Mouse (Mus musculus): Measurements from ENCODE around the gene Sfxn1.

Gene Sfxn1

DNA sequence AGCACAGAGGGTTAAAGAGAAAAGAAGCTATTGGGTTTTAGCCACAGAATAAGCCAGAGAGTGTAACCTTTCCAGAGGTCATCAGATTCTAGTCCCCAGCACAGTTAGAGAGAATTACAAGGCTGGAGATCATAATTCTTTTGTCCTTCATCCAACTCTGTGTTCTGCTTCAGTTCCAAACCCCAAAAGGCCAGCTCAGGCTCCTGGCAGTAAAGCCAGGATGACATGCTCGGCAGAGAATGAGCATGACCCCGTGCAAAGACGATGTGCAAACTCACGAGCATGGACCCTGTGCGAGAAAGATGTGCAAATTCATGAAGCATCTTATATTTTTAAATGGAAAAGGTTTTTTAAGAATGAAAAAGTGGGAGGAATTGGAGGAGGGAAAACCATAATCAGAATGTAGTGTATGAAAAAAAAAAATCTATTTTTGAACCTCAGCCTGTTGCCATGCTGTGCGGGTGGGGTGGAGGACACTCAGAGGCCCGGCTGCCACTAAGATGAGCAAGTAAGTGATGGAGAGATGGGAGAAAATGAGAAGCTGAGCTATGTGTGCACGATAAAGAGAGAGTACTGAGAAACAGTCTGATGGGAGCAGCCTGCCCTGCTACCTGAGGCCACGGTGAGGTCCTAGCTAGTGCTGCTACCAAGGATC is 66.2 kb downstream of the Sfxn1 start:
- WGBS = 45% methylated on average over 9 of the region's 9 CpGs

DNA sequence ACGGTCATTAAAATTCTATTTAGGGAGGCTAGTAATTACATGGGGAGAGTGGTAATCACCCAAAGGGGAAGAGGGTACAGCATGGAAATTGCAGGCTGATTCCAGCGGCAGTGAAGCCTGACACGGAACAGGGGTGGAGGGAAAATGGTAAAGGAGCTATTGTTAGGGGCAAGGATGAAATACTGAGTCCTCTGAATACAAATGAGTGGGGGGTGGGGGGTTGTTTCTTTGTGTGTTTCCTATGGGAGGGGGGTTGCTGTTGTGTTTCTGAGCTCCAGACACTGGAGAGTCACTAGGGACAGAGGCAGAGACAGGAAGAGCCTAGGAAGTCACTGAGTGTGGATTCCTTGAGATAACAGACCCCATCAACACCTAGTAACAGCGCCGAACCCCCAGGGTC is 72.1 kb downstream of the Sfxn1 start:
- WGBS = 55% methylated on average over 5 of the region's 5 CpGs

DNA sequence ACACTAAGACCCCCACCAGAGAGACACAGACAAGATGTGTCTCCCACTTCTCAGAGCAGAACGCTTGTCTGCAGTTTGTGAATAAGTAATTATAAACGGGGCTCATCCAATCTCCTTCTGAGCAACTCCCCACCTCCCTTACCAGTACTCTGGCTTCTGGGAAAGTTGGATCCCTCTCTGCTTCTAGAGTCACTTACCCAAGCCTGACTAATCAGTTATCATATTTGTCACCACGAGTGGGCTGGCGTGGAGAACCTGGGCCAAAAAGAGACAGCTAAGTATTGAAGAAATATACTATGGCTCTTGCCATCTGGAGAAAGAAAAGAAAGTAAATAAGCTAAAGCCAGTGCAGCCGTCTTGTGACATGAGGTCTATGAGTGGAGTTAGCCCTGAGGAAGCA is 73.0 kb downstream of the Sfxn1 start:
- whole genome bisulfite sequencing = 46% methylated on average over 5 of the region's 5 CpGs

GRCm38 (mm10) chr13:54147328-54147727 is 75.7 kb downstream of the Sfxn1 start:
- whole genome bisulfite sequencing = 75% methylated on average over 1 of the region's 1 CpGs

- 91% methylated on average over 1 of the region's 1 CpGs for WGBS
Observed at GRCm38 (mm10) chr13:54152421-54152820, 80.8 kb downstream of the Sfxn1 start.

- WGBS = 71% methylated on average over 7 of the region's 7 CpGs
Observed at GRCm38 (mm10) chr13:54152911-54153310, 81.2 kb downstream of the Sfxn1 start.

- WGBS = 49% methylated on average over 9 of the region's 9 CpGs
Observed at GRCm38 (mm10) chr13:54153672-54154218, 82.1 kb downstream of the Sfxn1 start.

- 51% methylated on average over 2 of the region's 2 CpGs for WGBS
Observed at GRCm38 (mm10) chr13:54155822-54156221, 84.2 kb downstream of the Sfxn1 start.

Data from cerebral cortex, adult 2 months (tissue).